Mouse (Mus musculus) left cerebral cortex, adult 2 months (tissue): ENCODE measurements at regions not wholly inside any gene's neighbourhood (a gene's known extent, or its start where the extent isn't known, plus 50 kb on each side); places are given as distances from the start of the nearest gene placed in this dataset.

Source experiments
- DNase-seq, 2 experiments: peaks; one replicate each; pipeline ENCODE4 v3.0.0; 2021 to 2022; ENCODE audit warnings: low spot score in 2 of 2, mixed read lengths in 1 of 2; ENCODE audit errors: extremely low spot score in 1 of 2
- H3K27ac ChIP-seq: fragments of 200-600 bp; 2 replicates; pipeline ENCODE4 v1.8.1; 2022
- H3K4me3 ChIP-seq: fragments of 200-600 bp; 2 replicates; pipeline ENCODE4 v1.8.1; 2022
- CTCF ChIP-seq: fragments of 200-600 bp; IDR thresholded peaks from 2 replicates; pipeline ENCODE4 v1.8.1; 2022; ENCODE audit warnings: antibody characterized with exemption, mild to moderate bottlenecking, moderate library complexity
- intact Hi-C: fragments of 180-260 bp; cut with DNase I; formaldehyde crosslinking; loops from one replicate; pipeline ENCODE4 v1.15.1; 2025

GRCm38 (mm10) chr2:137924576-137924975 lies 331.8 kb upstream of the Btbd3 start:
- H3K27ac ChIP-seq = no peak overlapping the region
- no peak overlapping the region for H3K4me3 ChIP-seq
- DNase-seq = no peak
- no peak for TF ChIP-seq CTCF
- intact Hi-C loops = no loop called here

DNA sequence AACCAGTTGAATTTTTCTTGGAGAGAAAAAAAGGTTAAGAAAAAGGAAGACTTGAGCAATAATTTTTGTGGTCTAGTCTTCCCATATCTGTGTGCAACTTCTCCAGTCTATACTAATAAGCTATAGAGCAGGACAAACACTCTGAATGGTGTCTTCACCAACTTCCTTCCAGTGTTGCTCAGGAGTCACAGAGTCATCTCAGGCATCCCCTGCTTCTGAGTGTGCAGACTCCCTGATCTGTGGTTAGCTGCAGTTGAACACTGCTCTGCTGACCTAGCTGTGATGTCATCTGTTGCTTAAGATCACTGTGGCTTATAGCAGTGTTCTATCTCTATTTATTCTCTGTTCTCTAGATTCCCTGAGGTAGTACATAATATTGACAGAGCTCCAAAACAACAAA lies 357.9 kb upstream of the Btbd3 start:
- Histone ChIP-seq H3K4me3 (no peak overlapping the region), H3K27ac (no peak overlapping the region)
- intact Hi-C loops = no loop called here
- DNase-seq = no peak
- no peak for TF ChIP-seq CTCF

DNA sequence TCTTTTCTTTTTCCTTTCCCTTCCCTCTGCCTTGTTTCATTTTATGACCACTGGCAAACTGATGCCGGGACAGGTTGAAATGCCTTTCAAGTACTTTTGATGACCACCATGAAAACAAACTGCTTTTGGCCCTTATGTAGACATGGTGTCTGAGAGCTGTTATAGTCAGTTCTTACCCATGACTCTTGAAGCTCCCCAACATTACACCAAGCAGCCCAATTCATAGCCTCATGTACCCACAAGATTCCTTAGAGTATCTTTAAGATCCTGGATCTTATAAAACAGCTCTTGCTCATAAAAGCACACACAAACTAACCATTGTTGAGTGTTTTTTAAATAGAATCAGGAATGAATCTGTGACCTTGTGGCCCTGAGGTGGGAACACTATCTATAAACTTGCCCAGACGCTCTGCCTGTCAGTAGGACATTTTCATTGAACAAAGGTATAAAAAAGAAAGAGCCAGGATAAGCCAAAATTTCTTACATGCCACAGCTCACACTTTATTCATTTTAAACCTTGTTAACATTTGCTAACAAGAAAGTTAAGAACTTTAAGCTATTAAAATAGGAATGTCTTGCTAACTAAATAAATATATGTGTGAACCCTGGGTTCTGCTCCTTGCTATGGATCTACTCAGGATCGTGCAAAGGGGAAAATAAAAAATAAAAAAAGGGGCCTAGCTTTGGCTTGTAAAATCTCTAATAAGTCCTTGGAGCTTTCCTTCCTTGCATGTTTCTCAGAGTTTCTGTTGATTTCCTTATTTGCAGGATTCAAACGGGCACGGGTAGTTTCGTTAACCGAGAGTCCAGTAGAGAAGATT lies 375.9 kb upstream of the Btbd3 start:
- intact Hi-C loops = no loop called here
- no peak for TF ChIP-seq CTCF
- H3K4me3 ChIP-seq = no peak overlapping the region
- DNase-seq = no peak
- no peak overlapping the region for H3K27ac ChIP-seq

- Histone ChIP-seq H3K4me3 (no peak overlapping the region), H3K27ac (no peak overlapping the region)
- intact Hi-C loops = no loop called here
- TF ChIP-seq CTCF = no peak
- no peak for DNase-seq
Observed at GRCm38 (mm10) chr2:137869676-137870075, 386.7 kb upstream of the Btbd3 start.

GRCm38 (mm10) chr2:137854494-137854893 lies 401.9 kb upstream of the Btbd3 start:
- no peak for DNase-seq
- no peak overlapping the region for H3K4me3 ChIP-seq
- intact Hi-C loops = no loop called here
- TF ChIP-seq CTCF = no peak
- H3K27ac ChIP-seq = no peak overlapping the region

GRCm38 (mm10) chr2:137853399-137854259 lies 402.7 kb upstream of the Btbd3 start:
- Histone ChIP-seq H3K4me3 (no peak overlapping the region), H3K27ac (no peak overlapping the region)
- intact Hi-C loops = no loop called here
- DNase-seq = no peak
- no peak for TF ChIP-seq CTCF

DNA sequence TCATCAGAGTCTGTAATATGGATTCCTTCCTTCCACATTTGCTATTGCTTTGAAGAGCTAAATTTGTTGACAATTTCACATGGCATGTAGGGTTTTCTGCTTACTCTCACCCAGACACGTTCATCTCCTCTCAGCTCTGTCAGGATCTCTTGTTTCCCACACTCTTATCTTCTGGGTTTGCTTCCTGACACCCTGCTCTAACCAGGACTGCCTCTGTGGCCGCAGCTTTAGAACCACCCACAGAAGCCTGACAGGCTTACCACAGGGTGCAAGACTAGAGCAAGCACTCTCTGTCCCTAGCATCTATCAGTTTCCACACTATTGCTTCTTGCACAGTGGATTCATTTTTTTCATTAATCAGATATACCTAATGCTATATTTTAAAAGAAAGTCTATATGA lies 408.5 kb upstream of the Btbd3 start:
- no peak for TF ChIP-seq CTCF
- Histone ChIP-seq H3K27ac (no peak overlapping the region), H3K4me3 (no peak overlapping the region)
- DNase-seq = no peak
- intact Hi-C loops = no loop called here

GRCm38 (mm10) chr2:137827814-137828374 lies 428.5 kb upstream of the Btbd3 start:
- TF ChIP-seq CTCF = no peak
- H3K4me3 ChIP-seq = no peak overlapping the region
- no peak overlapping the region for H3K27ac ChIP-seq
- intact Hi-C loops = no loop called here
- DNase-seq = no peak

DNA sequence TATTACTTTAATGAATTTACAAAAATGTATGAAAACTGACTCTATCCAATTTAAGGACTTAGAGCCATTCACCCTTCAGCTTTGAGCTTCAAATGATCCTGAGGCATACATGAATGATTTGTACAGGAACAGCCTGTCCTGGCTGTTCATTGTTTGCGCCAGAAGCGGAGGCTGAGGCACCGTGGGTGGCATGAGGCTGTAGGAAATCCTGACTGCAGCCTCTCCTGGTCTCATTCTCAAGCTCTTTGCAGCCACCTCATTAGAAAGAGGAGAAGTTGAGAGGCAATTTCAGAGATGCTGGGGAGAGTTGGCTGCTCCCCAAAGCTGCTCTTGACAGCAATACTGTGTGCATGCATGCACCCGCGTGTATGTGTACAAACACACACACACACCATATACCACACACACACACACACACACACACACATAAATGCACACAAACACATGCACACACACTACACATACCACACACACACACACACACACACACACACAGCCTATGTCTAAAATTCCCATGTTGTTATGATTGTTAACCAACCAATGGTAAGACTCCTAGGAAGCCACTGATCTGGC lies 434.9 kb upstream of the Btbd3 start:
- Histone ChIP-seq H3K4me3 (no peak overlapping the region), H3K27ac (no peak overlapping the region)
- TF ChIP-seq CTCF = no peak
- intact Hi-C loops = no loop called here
- peak; percentile 22 to 24 for DNase-seq

- TF ChIP-seq CTCF = no peak
- Histone ChIP-seq H3K27ac (no peak overlapping the region), H3K4me3 (no peak overlapping the region)
- no peak for DNase-seq
- intact Hi-C loops = no loop called here
Observed at GRCm38 (mm10) chr2:137814945-137815344, 441.4 kb upstream of the Btbd3 start.

GRCm38 (mm10) chr2:137808401-137809230 lies 447.7 kb upstream of the Btbd3 start:
- intact Hi-C loops = no loop called here
- H3K27ac ChIP-seq = no peak overlapping the region
- no peak for TF ChIP-seq CTCF
- H3K4me3 ChIP-seq = no peak overlapping the region
- DNase-seq = no peak
